Mouse (Mus musculus) midbrain, embryonic 16.5 days (tissue): ENCODE results near the gene Egr2. TPM values are rescaled to one million over a fixed set of nuclear protein-coding genes. Genes with fewer than 3 reads are reported as not detected.

Experiments used
- ATAC-seq: fragments of 200-750 bp; cut with Nextera tagmentation; 2 replicates; pipeline ENCODE4 v1.8.0; 2017; ENCODE audit warnings: moderate TSS enrichment
- H3K27ac ChIP-seq: fragments of 300-500 bp; sonication (generic); 2 replicates; pipeline ENCODE4 v1.5.1; 2014; ENCODE audit warnings: mild to moderate bottlenecking, low read length, mixed read lengths
- H3K27me3 ChIP-seq: fragments of 300-500 bp; sonication (generic); 2 replicates; pipeline ENCODE4 v1.6.1; 2014; ENCODE audit warnings: low read depth, low read length, mixed read lengths; ENCODE audit not compliant: control insufficient read depth, insufficient read depth
- H3K36me3 ChIP-seq: fragments of 300-500 bp; sonication (generic); 2 replicates; pipeline ENCODE4 v1.6.1; 2014; ENCODE audit warnings: mild to moderate bottlenecking, low read length, moderate library complexity, mixed read lengths; ENCODE audit not compliant: control insufficient read depth, insufficient read depth
- H3K4me1 ChIP-seq: fragments of 300-500 bp; sonication (generic); 2 replicates; pipeline ENCODE4 v1.6.1; 2014; ENCODE audit warnings: mild to moderate bottlenecking, low read length, mixed read lengths; ENCODE audit not compliant: control insufficient read depth, insufficient read depth
- H3K4me2 ChIP-seq: fragments of 300-500 bp; sonication (generic); 2 replicates; pipeline ENCODE4 v1.6.1; 2014; ENCODE audit warnings: mild to moderate bottlenecking, low read length, mixed read lengths
- H3K4me3 ChIP-seq: fragments of 300-500 bp; sonication (generic); 2 replicates; pipeline ENCODE4 v1.5.1; 2014; ENCODE audit warnings: low read depth, mild to moderate bottlenecking, low read length, moderate library complexity, mixed read lengths
- H3K9ac ChIP-seq: fragments of 300-500 bp; sonication (generic); 2 replicates; pipeline ENCODE4 v1.6.1; 2014; ENCODE audit warnings: low read depth, low read length, mixed read lengths
- H3K9me3 ChIP-seq: fragments of 300-500 bp; sonication (generic); replicated peaks from 2 replicates; pipeline ENCODE4 v1.6.1; 2014; ENCODE audit warnings: mild to moderate bottlenecking, low read length, mixed read lengths; ENCODE audit not compliant: control insufficient read depth, poor library complexity, severe bottlenecking
- WGBS: fragments of 180-500 bp; shearing (Covaris S2); extraction: QIAGEN DNeasy Blood & Tissue Kit; methylation state at CpG from one replicate; pipeline ENCODE4 v1.1.7; 2014; 5-methylcytosine and 5-hydroxymethylcytosine counted together
- polyA plus RNA-seq: library from polyadenylated mRNA; unstranded; fragments of >200 nt; fragmentation: Nextera tagmentation; extraction: Ambion mirVana; gene quantifications from 2 replicates; pipeline ENCODE4 v1.2.1, GENCODE M21; 2015

Gene Egr2
- polyA plus RNA-seq, 1 experiment from 2014 or later, result 0.45 TPM

- Histone ChIP-seq H3K9ac (no peak overlapping the region), H3K4me3 (no peak overlapping the region), H3K27me3 (no peaks in the 10 kb centered on the region), H3K27ac (no peak overlapping the region), H3K4me1 (no peaks in the 10 kb centered on the region), H3K4me2 (no peak overlapping the region), H3K9me3 (no peaks in the 10 kb centered on the region), H3K36me3 (no peaks in the 10 kb centered on the region)
- no peak for ATAC-seq
- WGBS, result 92% methylated on average over 14 of the region's 14 CpGs
Observed at GRCm38 (mm10) chr10:67571443-67571842, 36.2 kb downstream of the Egr2 start.

GRCm38 (mm10) chr10:67573310-67573709 is 38.0 kb downstream of the Egr2 start:
- Histone ChIP-seq H3K9me3 (no peaks in the 10 kb centered on the region), H3K27me3 (no peaks in the 10 kb centered on the region), H3K4me3 (no peak overlapping the region), H3K36me3 (no peaks in the 10 kb centered on the region), H3K4me2 (no peak overlapping the region), H3K4me1 (no peaks in the 10 kb centered on the region), H3K27ac (no peak overlapping the region), H3K9ac (no peak overlapping the region)
- 59% methylated on average over 8 of the region's 8 CpGs for WGBS
- ATAC-seq, result no peak

GRCm38 (mm10) chr10:67579830-67580229 is 44.6 kb downstream of the Egr2 start:
- H3K4me3 ChIP-seq, result no peak overlapping the region
- H3K9ac ChIP-seq, result no peak overlapping the region
- WGBS, result 96% methylated on average over 4 of the region's 4 CpGs
- H3K36me3 ChIP-seq, result no peaks in the 10 kb centered on the region
- no peaks in the 10 kb centered on the region for H3K4me1 ChIP-seq
- H3K4me2 ChIP-seq, result no peak overlapping the region
- no peaks in the 10 kb centered on the region for H3K9me3 ChIP-seq
- H3K27ac ChIP-seq, result no peak overlapping the region
- no peaks in the 10 kb centered on the region for H3K27me3 ChIP-seq
- no peak for ATAC-seq

- Histone ChIP-seq H3K27ac (no peak overlapping the region), H3K27me3 (no peaks in the 10 kb centered on the region), H3K36me3 (no peaks in the 10 kb centered on the region), H3K9ac (no peak overlapping the region), H3K9me3 (no peaks in the 10 kb centered on the region), H3K4me2 (no peak overlapping the region), H3K4me3 (no peak overlapping the region), H3K4me1 (no peaks in the 10 kb centered on the region)
- 83% methylated on average over 12 of the region's 12 CpGs for WGBS
- ATAC-seq, result no peak
Observed at GRCm38 (mm10) chr10:67581698-67582285, 46.5 kb downstream of the Egr2 start.

- Histone ChIP-seq H3K9ac (no peak overlapping the region), H3K27ac (no peak overlapping the region), H3K4me1 (no peaks in the 10 kb centered on the region), H3K4me3 (no peak overlapping the region), H3K36me3 (no peaks in the 10 kb centered on the region), H3K9me3 (no peaks in the 10 kb centered on the region), H3K27me3 (no peaks in the 10 kb centered on the region), H3K4me2 (no peak overlapping the region)
- WGBS, result 88% methylated on average over 18 of the region's 18 CpGs
- ATAC-seq, result no peak
Observed at GRCm38 (mm10) chr10:67585873-67586610, 50.8 kb downstream of the Egr2 start.

Other genes with a start within 250 kb of the Egr2 start
- gene Ado, start 13.5 kb downstream of the Egr2 start, polyA plus RNA-seq, result 77.2 and 77.3 TPM in 2 replicates